Mouse (Mus musculus): ENCODE measurements around the gene Rcc2. TPM values are rescaled to one million over a fixed set of nuclear protein-coding genes. Genes with fewer than 3 reads are reported as not detected.
A peak's percentile ranks its signal among the peaks of the same experiment; 100 is the strongest.

The Rcc2 gene
- 76.3 and 79.9 TPM in 2 replicates for polyA plus RNA-seq (2014; fragmentation: Nextera tagmentation; extraction: Ambion mirVana)

DNA sequence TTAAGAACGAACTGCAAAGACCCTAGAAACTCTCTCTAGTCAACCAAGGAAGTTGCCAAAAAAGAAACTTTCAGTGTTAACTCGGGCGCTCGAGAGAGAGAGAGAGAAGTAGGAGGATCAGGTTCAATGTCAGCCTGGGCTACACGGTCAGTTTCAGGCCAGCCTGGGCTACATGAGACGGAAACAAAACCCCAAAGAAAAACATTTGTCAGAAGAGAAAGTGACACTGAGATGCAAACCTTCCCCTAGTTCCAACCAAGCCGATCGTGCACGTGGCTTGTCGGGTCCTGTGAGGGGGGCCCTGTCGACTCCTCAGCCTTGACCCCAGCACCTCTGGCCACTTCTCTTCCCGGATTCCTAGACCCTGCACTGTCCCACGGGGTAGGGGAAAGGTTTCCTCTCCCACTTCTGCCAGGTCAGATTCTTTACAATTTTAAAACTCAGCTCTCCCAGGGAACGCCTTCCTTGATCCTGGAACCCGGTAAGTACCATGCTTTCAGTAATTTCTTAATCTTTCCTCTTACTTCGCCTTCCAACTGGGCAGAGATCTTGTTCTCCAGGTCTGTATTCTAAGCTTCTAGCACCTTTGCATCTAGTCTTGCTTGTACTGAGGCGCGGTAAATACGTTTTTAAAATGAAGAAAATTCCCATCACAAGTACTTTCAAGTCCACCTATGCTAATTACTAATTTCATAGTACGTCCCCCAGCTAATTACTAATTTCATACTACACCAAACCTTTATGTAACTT lies at the start of gene Rcc2:
Gene Rcc2, plus strand, starts transcription at position 273 of the 750 bp plus-strand sequence.
- WGBS: 6% methylated on average over 20 of the region's 20 CpGs
- peak within 1 kb of the TSS; percentile 55 for H3K4me2 ChIP-seq (ENCODE audit: low read depth)
- no peak for DNase-seq (ENCODE audit: low spot score)
- H3K9ac ChIP-seq (ENCODE audit: low read length): peak within 1 kb of the TSS; percentile 94
- no peaks in the 10 kb centered on the region for H3K36me3 ChIP-seq (ENCODE audit: control insufficient read depth, insufficient read depth, low read length)
- peak within 1 kb of the TSS; percentile 100 for H3K27ac ChIP-seq (ENCODE audit: low read depth, low read length)
- peak within 1 kb of the TSS; percentile 98 for H3K4me3 ChIP-seq (ENCODE audit: low read depth, low read length)
- peaks cover 19% of the 10 kb centered on the region for H3K27me3 ChIP-seq (ENCODE audit: control insufficient read depth, insufficient read depth, low read length)
- no peaks in the 10 kb centered on the region for H3K9me3 ChIP-seq (ENCODE audit: control insufficient read depth, low read length)
- no peak for ATAC-seq (ENCODE audit: insufficient read depth, low FRiP score, low TSS enrichment)
- peaks cover 23% of the 10 kb centered on the region for H3K4me1 ChIP-seq (ENCODE audit: control insufficient read depth, insufficient read depth, low read length)

- Histone ChIP-seq H3K4me2 (ENCODE audit: low read depth) (no peak overlapping the region), H3K36me3 (ENCODE audit: control insufficient read depth, insufficient read depth, low read length) (no peaks in the 10 kb centered on the region), H3K4me1 (ENCODE audit: control insufficient read depth, insufficient read depth, low read length) (peaks cover 19% of the 10 kb centered on the region), H3K27ac (ENCODE audit: low read depth, low read length) (no peak overlapping the region), H3K9me3 (ENCODE audit: control insufficient read depth, low read length) (no peaks in the 10 kb centered on the region), H3K27me3 (ENCODE audit: control insufficient read depth, insufficient read depth, low read length) (no peaks in the 10 kb centered on the region), H3K9ac (ENCODE audit: low read length) (no peak overlapping the region), H3K4me3 (ENCODE audit: low read depth, low read length) (no peak overlapping the region)
- 56% methylated on average over 14 of the region's 14 CpGs for WGBS
- ATAC-seq (ENCODE audit: insufficient read depth, low FRiP score, low TSS enrichment) (no peak), DNase-seq (ENCODE audit: low spot score) (no peak)
These were observed 46.3 kb upstream of the Rcc2 start for GRCm38 (mm10) chr4:140653835-140654583.

GRCm38 (mm10) chr4:140654798-140655197 lies 45.5 kb upstream of the Rcc2 start:
- Histone ChIP-seq H3K36me3 (ENCODE audit: control insufficient read depth, insufficient read depth, low read length) (no peaks in the 10 kb centered on the region), H3K27me3 (ENCODE audit: control insufficient read depth, insufficient read depth, low read length) (no peaks in the 10 kb centered on the region), H3K9ac (ENCODE audit: low read length) (no peak overlapping the region), H3K4me2 (ENCODE audit: low read depth) (no peak overlapping the region), H3K4me3 (ENCODE audit: low read depth, low read length) (no peak overlapping the region), H3K27ac (ENCODE audit: low read depth, low read length) (no peak overlapping the region), H3K9me3 (ENCODE audit: control insufficient read depth, low read length) (no peaks in the 10 kb centered on the region), H3K4me1 (ENCODE audit: control insufficient read depth, insufficient read depth, low read length) (peaks cover 18% of the 10 kb centered on the region)
- no peak for DNase-seq (ENCODE audit: low spot score)
- no peak for ATAC-seq (ENCODE audit: insufficient read depth, low FRiP score, low TSS enrichment)
- WGBS: 82% methylated on average over 7 of the region's 8 CpGs

GRCm38 (mm10) chr4:140656529-140656928 lies 43.8 kb upstream of the Rcc2 start:
- Histone ChIP-seq H3K9me3 (ENCODE audit: control insufficient read depth, low read length) (no peaks in the 10 kb centered on the region), H3K27me3 (ENCODE audit: control insufficient read depth, insufficient read depth, low read length) (no peaks in the 10 kb centered on the region), H3K4me3 (ENCODE audit: low read depth, low read length) (no peak overlapping the region), H3K4me2 (ENCODE audit: low read depth) (no peak overlapping the region), H3K36me3 (ENCODE audit: control insufficient read depth, insufficient read depth, low read length) (no peaks in the 10 kb centered on the region), H3K9ac (ENCODE audit: low read length) (no peak overlapping the region), H3K4me1 (ENCODE audit: control insufficient read depth, insufficient read depth, low read length) (peaks cover 18% of the 10 kb centered on the region), H3K27ac (ENCODE audit: low read depth, low read length) (no peak overlapping the region)
- DNase-seq (ENCODE audit: low spot score) (no peak), ATAC-seq (ENCODE audit: insufficient read depth, low FRiP score, low TSS enrichment) (no peak)
- WGBS: 76% methylated on average over 8 of the region's 8 CpGs

GRCm38 (mm10) chr4:140657681-140658575 lies 42.4 kb upstream of the Rcc2 start:
- Histone ChIP-seq H3K9ac (ENCODE audit: low read length) (peak overlapping the region; percentile 54), H3K4me1 (ENCODE audit: control insufficient read depth, insufficient read depth, low read length) (peaks cover 23% of the 10 kb centered on the region), H3K9me3 (ENCODE audit: control insufficient read depth, low read length) (no peaks in the 10 kb centered on the region), H3K27me3 (ENCODE audit: control insufficient read depth, insufficient read depth, low read length) (no peaks in the 10 kb centered on the region), H3K4me3 (ENCODE audit: low read depth, low read length) (no peak overlapping the region), H3K4me2 (ENCODE audit: low read depth) (peak overlapping the region; percentile 35), H3K36me3 (ENCODE audit: control insufficient read depth, insufficient read depth, low read length) (no peaks in the 10 kb centered on the region), H3K27ac (ENCODE audit: low read depth, low read length) (peak overlapping the region; percentile 95)
- DNase-seq (ENCODE audit: low spot score) (peak; percentile 78), ATAC-seq (ENCODE audit: insufficient read depth, low FRiP score, low TSS enrichment) (peak; percentile 92)
- 3% methylated on average over 24 of the region's 24 CpGs for WGBS

DNA sequence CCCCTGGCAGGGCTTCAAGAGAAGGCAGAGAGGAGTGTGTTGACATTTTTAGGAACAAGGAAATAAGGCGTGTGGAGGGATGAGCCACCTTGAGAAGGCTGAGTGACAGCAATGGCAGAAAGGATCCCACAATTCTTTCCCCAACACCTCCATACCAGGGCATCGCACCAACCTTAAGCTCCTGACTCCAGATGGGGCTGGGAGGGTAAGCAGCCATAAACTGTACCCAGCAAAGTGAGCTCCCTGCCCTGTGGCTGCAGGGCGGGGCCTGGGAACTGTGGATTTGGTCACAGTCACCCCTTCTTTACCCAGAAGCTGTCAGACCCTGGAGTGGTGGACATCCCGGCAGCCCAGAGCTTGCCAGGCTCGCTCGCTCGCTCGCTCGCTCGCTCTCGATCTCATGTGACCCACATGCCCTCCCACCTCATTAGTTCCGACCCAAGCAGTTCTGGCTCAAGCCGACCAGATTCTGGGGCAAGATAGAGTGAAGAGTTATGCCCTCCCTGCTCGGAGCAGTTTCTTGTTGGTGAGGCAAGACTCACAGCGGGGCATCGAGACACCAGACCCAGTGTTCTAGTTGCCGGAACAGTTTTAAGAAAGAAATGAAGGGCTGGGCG lies 38.8 kb upstream of the Rcc2 start:
- H3K9ac ChIP-seq (ENCODE audit: low read length): no peak overlapping the region
- H3K27ac ChIP-seq (ENCODE audit: low read depth, low read length): no peak overlapping the region
- H3K4me1 ChIP-seq (ENCODE audit: control insufficient read depth, insufficient read depth, low read length): peaks cover 25% of the 10 kb centered on the region
- H3K27me3 ChIP-seq (ENCODE audit: control insufficient read depth, insufficient read depth, low read length): no peaks in the 10 kb centered on the region
- H3K9me3 ChIP-seq (ENCODE audit: control insufficient read depth, low read length): no peaks in the 10 kb centered on the region
- H3K4me2 ChIP-seq (ENCODE audit: low read depth): no peak overlapping the region
- no peaks in the 10 kb centered on the region for H3K36me3 ChIP-seq (ENCODE audit: control insufficient read depth, insufficient read depth, low read length)
- DNase-seq (ENCODE audit: low spot score) (no peak), ATAC-seq (ENCODE audit: insufficient read depth, low FRiP score, low TSS enrichment) (no peak)
- H3K4me3 ChIP-seq (ENCODE audit: low read depth, low read length): no peak overlapping the region
- WGBS: 76% methylated on average over 18 of the region's 18 CpGs

- no peaks in the 10 kb centered on the region for H3K36me3 ChIP-seq (ENCODE audit: control insufficient read depth, insufficient read depth, low read length)
- ATAC-seq (ENCODE audit: insufficient read depth, low FRiP score, low TSS enrichment): no peak
- no peak overlapping the region for H3K27ac ChIP-seq (ENCODE audit: low read depth, low read length)
- no peak overlapping the region for H3K9ac ChIP-seq (ENCODE audit: low read length)
- WGBS: 48% methylated on average over 7 of the region's 7 CpGs
- no peak overlapping the region for H3K4me3 ChIP-seq (ENCODE audit: low read depth, low read length)
- DNase-seq (ENCODE audit: low spot score): no peak
- no peaks in the 10 kb centered on the region for H3K27me3 ChIP-seq (ENCODE audit: control insufficient read depth, insufficient read depth, low read length)
- no peak overlapping the region for H3K4me2 ChIP-seq (ENCODE audit: low read depth)
- no peaks in the 10 kb centered on the region for H3K9me3 ChIP-seq (ENCODE audit: control insufficient read depth, low read length)
- peaks cover 21% of the 10 kb centered on the region for H3K4me1 ChIP-seq (ENCODE audit: control insufficient read depth, insufficient read depth, low read length)
These were observed 37.9 kb upstream of the Rcc2 start for GRCm38 (mm10) chr4:140662453-140662852.

DNA sequence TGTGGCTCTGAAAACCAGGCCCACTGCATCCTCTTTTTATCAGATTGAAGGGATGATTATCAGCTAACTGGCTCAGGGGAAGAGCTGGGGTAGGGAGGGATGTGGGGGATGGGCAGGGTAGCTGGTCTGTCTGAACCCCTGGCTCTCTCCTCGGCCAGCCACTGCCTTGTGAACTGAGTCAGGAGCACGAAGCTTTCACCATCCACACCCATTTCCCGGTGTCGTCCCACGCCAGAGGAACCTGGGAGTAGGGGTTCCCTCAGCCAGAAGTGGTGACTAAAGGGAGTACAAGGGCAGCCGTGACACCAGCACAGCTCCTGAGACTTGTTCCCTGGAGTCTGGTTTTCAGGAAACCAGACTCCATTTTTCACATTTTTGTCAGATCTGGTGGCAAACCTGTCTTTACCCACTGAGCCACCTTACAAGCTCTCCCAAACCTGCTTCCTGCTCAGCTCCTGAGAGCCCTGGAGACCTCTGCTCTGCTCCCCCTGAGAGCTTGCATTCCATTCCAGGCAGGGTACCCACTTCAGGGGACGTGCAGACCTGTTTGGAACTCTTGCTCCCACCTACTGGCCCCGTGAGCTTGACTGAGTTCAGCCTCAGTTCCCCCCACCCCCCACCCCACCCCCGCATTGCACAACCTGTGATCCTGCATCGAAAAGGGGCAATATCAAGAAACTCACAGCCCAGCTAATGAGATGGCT lies 37.3 kb upstream of the Rcc2 start:
- Histone ChIP-seq H3K4me3 (ENCODE audit: low read depth, low read length) (no peak overlapping the region), H3K27ac (ENCODE audit: low read depth, low read length) (no peak overlapping the region), H3K27me3 (ENCODE audit: control insufficient read depth, insufficient read depth, low read length) (no peaks in the 10 kb centered on the region), H3K36me3 (ENCODE audit: control insufficient read depth, insufficient read depth, low read length) (no peaks in the 10 kb centered on the region), H3K4me1 (ENCODE audit: control insufficient read depth, insufficient read depth, low read length) (peaks cover 15% of the 10 kb centered on the region), H3K4me2 (ENCODE audit: low read depth) (no peak overlapping the region), H3K9me3 (ENCODE audit: control insufficient read depth, low read length) (no peaks in the 10 kb centered on the region), H3K9ac (ENCODE audit: low read length) (no peak overlapping the region)
- DNase-seq (ENCODE audit: low spot score) (no peak), ATAC-seq (ENCODE audit: insufficient read depth, low FRiP score, low TSS enrichment) (no peak)
- WGBS: 41% methylated on average over 10 of the region's 10 CpGs
